Mouse (Mus musculus) olfactory bulb, adult 2 months (tissue): ENCODE measurements around the gene Birc5.
A peak's percentile ranks its signal among the peaks of the same experiment; 100 is the strongest.

Experiments used
- CTCF ChIP-seq: fragments of 200-500 bp; IDR thresholded peaks from 2 replicates; pipeline ENCODE4 v1.5.1; 2012; ENCODE audit warnings: low read depth, mild to moderate bottlenecking, low read length, moderate library complexity; ENCODE audit not compliant: insufficient read depth
- POLR2A ChIP-seq: fragments of 200-500 bp; IDR thresholded peaks from 2 replicates; pipeline ENCODE4 v1.6.1; 2012; ENCODE audit warnings: mild to moderate bottlenecking, low read depth, low read length, moderate library complexity; ENCODE audit not compliant: insufficient read depth

GRCm38 (mm10) chr11:117848985-117849671 is at the start of gene Birc5:
- TF ChIP-seq CTCF (no peak), POLR2A (peak; percentile 83)
